ENCODE assay signal across 13 mouse cellular contexts in the genomic region with DNA sequence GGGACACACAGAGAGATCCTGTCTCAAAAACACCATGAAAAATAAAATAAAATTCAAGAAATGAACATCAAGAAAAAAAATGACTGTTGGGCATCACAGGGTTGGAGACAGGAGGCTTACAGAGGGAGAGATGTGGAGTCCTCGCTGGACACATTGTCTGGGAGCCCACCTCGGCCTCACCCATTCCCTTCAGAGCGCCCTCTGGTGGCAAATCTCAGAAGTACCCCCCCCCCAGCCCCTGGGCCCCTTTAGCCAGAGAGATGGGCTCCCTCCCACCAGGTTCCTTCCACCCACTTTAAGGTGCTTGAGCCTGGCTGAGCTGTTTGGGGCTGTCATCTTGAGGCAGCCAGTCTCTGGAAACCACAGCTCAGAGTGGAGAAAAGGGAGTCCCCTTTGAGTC.
DNase-seq lines count a peak whose midpoint lies in the region; TF ChIP-seq lines count a peak whose summit lies in the region.
"Had no signal": no experiment of that assay in that cellular context is flagged by ENCODE, and none has a peak within 500 bp of the region (broad histone marks: within the 10 kb centered on the region; RNA-seq: fewer than 3 reads in every experiment).

No protein-coding gene starts in this region.

- TF ChIP-seq CTCF in gastrocnemius, adult 2 months (IDR thresholded peaks at IDR 0.05), result peak; percentile 57
- TF ChIP-seq CTCF in lung, adult 2 months (IDR thresholded peaks at IDR 0.05; ENCODE audit: insufficient read depth, low read length), result peak; percentile 26; the same call in 1 of the 2 replicates
- no peak for TF ChIP-seq CTCF in thymus, adult 2 months (IDR thresholded peaks at IDR 0.05; ENCODE audit: borderline replicate concordance, control insufficient read depth, extremely low read depth, insufficient read depth, low read length, poor library complexity)

- H3K4me1 ChIP-seq in lung, adult 2 months (ENCODE audit: control insufficient read depth, insufficient read depth, low read length), result no peaks in the 10 kb centered on the region
- H3K4me1 ChIP-seq in thymus, adult 2 months (replicated peaks; ENCODE audit: control insufficient read depth, insufficient read depth, low read length), result no peaks in the 10 kb centered on the region

- intact Hi-C loops in gastrocnemius, adult 2 months (cut with DNase I), result loop anchor here (5.0 kb wide), 1 partner anchor 104 kb away; no protein-coding TSS in a partner anchor

- 23% methylated on average over 3 of the region's 3 CpGs for WGBS in lung, adult 2 months
- 5% methylated on average over 3 of the region's 3 CpGs for WGBS in thymus, adult 2 months

- TF ChIP-seq POLR2A in lung, adult 2 months (IDR thresholded peaks at IDR 0.05; ENCODE audit: borderline replicate concordance, extremely low read depth, low read depth, low read length), result no peak
- no peak for TF ChIP-seq POLR2A in thymus, adult 2 months (IDR thresholded peaks at IDR 0.05; ENCODE audit: control insufficient read depth, extremely low read depth, insufficient read depth, low read length, poor library complexity)

- H3K36me3 ChIP-seq in thymus, adult 2 months (ENCODE audit: control insufficient read depth, insufficient read depth, low read length), result no peaks in the 10 kb centered on the region
- H3K36me3 ChIP-seq: hindbrain, embryonic 13.5 days; limb, embryonic 12.5 days had no signal

- H3K27ac ChIP-seq in gastrocnemius, adult 2 months, result no peak overlapping the region
- no peak overlapping the region for H3K27ac ChIP-seq in thymus, adult 2 months (ENCODE audit: control insufficient read depth, insufficient read depth, low read length)
- H3K27ac ChIP-seq: hindbrain, embryonic 13.5 days; limb, embryonic 12.5 days had no signal

- no peaks in the 10 kb centered on the region for H3K27me3 ChIP-seq in thymus, adult 2 months (ENCODE audit: control insufficient read depth, insufficient read depth, low read length)
- H3K27me3 ChIP-seq: limb, embryonic 12.5 days had no signal

- H3K4me3 ChIP-seq in gastrocnemius, adult 2 months, result no peak overlapping the region
- no peak overlapping the region for H3K4me3 ChIP-seq in lung, adult 2 months (replicated peaks; ENCODE audit: extremely low read depth, low read depth, low read length)
- H3K4me3 ChIP-seq in thymus, adult 2 months (ENCODE audit: control insufficient read depth, insufficient read depth, low read length), result no peak overlapping the region
- H3K4me3 ChIP-seq: hindbrain, embryonic 13.5 days; limb, embryonic 12.5 days had no signal

- no peak for DNase-seq in gastrocnemius, adult 2 months
- no peak for DNase-seq in gastrocnemius, postnatal 10 days
- DNase-seq in lung, adult 2 months, result no peak
- DNase-seq in lung, postnatal 10 days, result no peak
- peak; percentile 16 for DNase-seq in thymus, postnatal 4 days
- no peak for DNase-seq in thymus, adult 2 months
- no peak for DNase-seq in gastrocnemius, postnatal 25 days
- DNase-seq: cerebellum, postnatal 14 days; heart, adult 18-20 months; kidney, adult 11 months; layer of hippocampus, postnatal 36 days had no signal
